Mouse (Mus musculus): ENCODE measurements at regions not wholly inside any gene's neighbourhood (a gene's known extent, or its start where the extent isn't known, plus 50 kb on each side); places are given as distances from the start of the nearest gene placed in this dataset.
A peak's percentile ranks its signal among the peaks of the same experiment; 100 is the strongest.

GRCm38 (mm10) chr16:87225595-87225994 is 128.4 kb upstream of the N6amt1 start:
- Histone ChIP-seq H3K36me3 (no peaks in the 10 kb centered on the region), H3K4me2 (no peak overlapping the region), H3K4me1 (replicated peaks) (no peaks in the 10 kb centered on the region), H3K9ac (replicated peaks) (no peak overlapping the region), H3K4me3 (replicated peaks) (no peak overlapping the region), H3K27ac (no peak overlapping the region), H3K27me3 (no peaks in the 10 kb centered on the region), H3K9me3 (0 out of 2 replicates have a peak, but pooled peaks cover 6% of the 10 kb centered on the region)
- 70% methylated on average over 10 of the region's 10 CpGs for WGBS
- ATAC-seq (ENCODE audit: insufficient number of reproducible peaks, insufficient read depth, low FRiP score, low TSS enrichment, low read depth), result no peak

GRCm38 (mm10) chr16:87225085-87225484 is 128.9 kb upstream of the N6amt1 start:
- Histone ChIP-seq H3K9ac (replicated peaks) (no peak overlapping the region), H3K36me3 (no peaks in the 10 kb centered on the region), H3K9me3 (0 out of 2 replicates have a peak, but pooled peaks cover 6% of the 10 kb centered on the region), H3K4me2 (no peak overlapping the region), H3K4me3 (replicated peaks) (no peak overlapping the region), H3K4me1 (replicated peaks) (0 out of 2 replicates have a peak, but pooled peaks cover 3% of the 10 kb centered on the region), H3K27me3 (no peaks in the 10 kb centered on the region), H3K27ac (no peak overlapping the region)
- 90% methylated on average over 8 of the region's 8 CpGs for WGBS
- no peak for ATAC-seq (ENCODE audit: insufficient number of reproducible peaks, insufficient read depth, low FRiP score, low TSS enrichment, low read depth)

GRCm38 (mm10) chr16:87224024-87224423 is 130.0 kb upstream of the N6amt1 start:
- WGBS, result 90% methylated on average over 7 of the region's 7 CpGs
- H3K4me1 ChIP-seq (replicated peaks), result 0 out of 2 replicates have a peak, but pooled peaks cover 11% of the 10 kb centered on the region

GRCm38 (mm10) chr16:87220611-87221010 is 133.4 kb upstream of the N6amt1 start:
- no peak overlapping the region for H3K4me2 ChIP-seq
- no peaks in the 10 kb centered on the region for H3K36me3 ChIP-seq
- no peaks in the 10 kb centered on the region for H3K9me3 ChIP-seq
- H3K4me3 ChIP-seq (replicated peaks), result no peak overlapping the region
- WGBS, result 86% methylated on average over 5 of the region's 5 CpGs
- H3K27me3 ChIP-seq, result no peaks in the 10 kb centered on the region
- no peak overlapping the region for H3K9ac ChIP-seq (replicated peaks)
- 0 out of 2 replicates have a peak, but pooled peaks cover 11% of the 10 kb centered on the region for H3K4me1 ChIP-seq (replicated peaks)
- no peak overlapping the region for H3K27ac ChIP-seq
- ATAC-seq (ENCODE audit: insufficient number of reproducible peaks, insufficient read depth, low FRiP score, low TSS enrichment, low read depth), result no peak

More at GRCm38 (mm10) chr16:87224024-87224423, 130.0 kb upstream of the N6amt1 start:
- 0 out of 2 replicates have a peak, but pooled peaks cover 6% of the 10 kb centered on the region for H3K9me3 ChIP-seq
- H3K27me3 ChIP-seq, result no peaks in the 10 kb centered on the region
- H3K4me3 ChIP-seq (replicated peaks), result no peak overlapping the region
- H3K9ac ChIP-seq (replicated peaks), result no peak overlapping the region
- no peaks in the 10 kb centered on the region for H3K36me3 ChIP-seq
- H3K27ac ChIP-seq, result no peak overlapping the region
- ATAC-seq (ENCODE audit: insufficient number of reproducible peaks, insufficient read depth, low FRiP score, low TSS enrichment, low read depth), result no peak
- no peak overlapping the region for H3K4me2 ChIP-seq

GRCm38 (mm10) chr16:87220201-87220600 is 133.8 kb upstream of the N6amt1 start:
- 48% methylated on average over 4 of the region's 4 CpGs for WGBS
- Histone ChIP-seq H3K27ac (no peak overlapping the region), H3K36me3 (no peaks in the 10 kb centered on the region), H3K9ac (replicated peaks) (no peak overlapping the region), H3K4me1 (replicated peaks) (0 out of 2 replicates have a peak, but pooled peaks cover 11% of the 10 kb centered on the region), H3K9me3 (no peaks in the 10 kb centered on the region), H3K4me2 (no peak overlapping the region), H3K27me3 (no peaks in the 10 kb centered on the region), H3K4me3 (replicated peaks) (no peak overlapping the region)
- peak; percentile 50; the same call in 1 of the 2 replicates for ATAC-seq (ENCODE audit: insufficient number of reproducible peaks, insufficient read depth, low FRiP score, low TSS enrichment, low read depth)

- ATAC-seq (ENCODE audit: insufficient number of reproducible peaks, insufficient read depth, low FRiP score, low TSS enrichment, low read depth), result no peak
- Histone ChIP-seq H3K4me2 (no peak overlapping the region), H3K9ac (replicated peaks) (no peak overlapping the region), H3K4me3 (replicated peaks) (no peak overlapping the region), H3K4me1 (replicated peaks) (no peaks in the 10 kb centered on the region), H3K9me3 (no peaks in the 10 kb centered on the region), H3K36me3 (no peaks in the 10 kb centered on the region), H3K27me3 (no peaks in the 10 kb centered on the region), H3K27ac (no peak overlapping the region)
- 77% methylated on average over 1 of the region's 1 CpGs for WGBS
These were observed 146.1 kb upstream of the N6amt1 start for GRCm38 (mm10) chr16:87207875-87208274.

GRCm38 (mm10) chr16:87190471-87190870 is 163.5 kb upstream of the N6amt1 start:
- no peak for ATAC-seq (ENCODE audit: insufficient number of reproducible peaks, insufficient read depth, low FRiP score, low TSS enrichment, low read depth)
- no peaks in the 10 kb centered on the region for H3K36me3 ChIP-seq
- no peak overlapping the region for H3K4me2 ChIP-seq
- WGBS, result 91% methylated on average over 4 of the region's 4 CpGs
- H3K27ac ChIP-seq, result no peak overlapping the region
- H3K27me3 ChIP-seq, result no peaks in the 10 kb centered on the region
- H3K4me1 ChIP-seq (replicated peaks), result no peaks in the 10 kb centered on the region
- no peaks in the 10 kb centered on the region for H3K9me3 ChIP-seq
- H3K9ac ChIP-seq (replicated peaks), result no peak overlapping the region
- H3K4me3 ChIP-seq (replicated peaks), result no peak overlapping the region

GRCm38 (mm10) chr16:87188737-87189136 is 165.2 kb upstream of the N6amt1 start:
- no peak overlapping the region for H3K27ac ChIP-seq
- ATAC-seq (ENCODE audit: insufficient number of reproducible peaks, insufficient read depth, low FRiP score, low TSS enrichment, low read depth), result no peak
- WGBS, result 92% methylated on average over 2 of the region's 2 CpGs

GRCm38 (mm10) chr16:87172395-87172794 is 181.6 kb upstream of the N6amt1 start:
- Histone ChIP-seq H3K36me3 (no peaks in the 10 kb centered on the region), H3K4me1 (replicated peaks) (no peaks in the 10 kb centered on the region), H3K4me2 (no peak overlapping the region), H3K9ac (replicated peaks) (no peak overlapping the region), H3K27me3 (no peaks in the 10 kb centered on the region), H3K9me3 (no peaks in the 10 kb centered on the region), H3K27ac (no peak overlapping the region), H3K4me3 (replicated peaks) (no peak overlapping the region)
- no peak for ATAC-seq (ENCODE audit: insufficient number of reproducible peaks, insufficient read depth, low FRiP score, low TSS enrichment, low read depth)
- 84% methylated on average over 4 of the region's 4 CpGs for WGBS

More at GRCm38 (mm10) chr16:87188737-87189136, 165.2 kb upstream of the N6amt1 start:
- no peaks in the 10 kb centered on the region for H3K36me3 ChIP-seq
- no peaks in the 10 kb centered on the region for H3K27me3 ChIP-seq
- no peak overlapping the region for H3K4me3 ChIP-seq (replicated peaks)
- no peak overlapping the region for H3K9ac ChIP-seq (replicated peaks)
- H3K4me1 ChIP-seq (replicated peaks), result no peaks in the 10 kb centered on the region
- H3K4me2 ChIP-seq, result no peak overlapping the region
- no peaks in the 10 kb centered on the region for H3K9me3 ChIP-seq

GRCm38 (mm10) chr16:87139301-87139700 is 214.7 kb upstream of the N6amt1 start:
- no peaks in the 10 kb centered on the region for H3K4me1 ChIP-seq (replicated peaks)
- no peak for ATAC-seq (ENCODE audit: insufficient number of reproducible peaks, insufficient read depth, low FRiP score, low TSS enrichment, low read depth)
- no peaks in the 10 kb centered on the region for H3K9me3 ChIP-seq
- H3K27me3 ChIP-seq, result no peaks in the 10 kb centered on the region
- H3K27ac ChIP-seq, result no peak overlapping the region
- no peak overlapping the region for H3K4me2 ChIP-seq
- H3K36me3 ChIP-seq, result no peaks in the 10 kb centered on the region
- no peak overlapping the region for H3K4me3 ChIP-seq (replicated peaks)
- no peak overlapping the region for H3K9ac ChIP-seq (replicated peaks)
- 95% methylated on average over 2 of the region's 2 CpGs for WGBS

- no peak overlapping the region for H3K9ac ChIP-seq (replicated peaks)
- no peak overlapping the region for H3K4me3 ChIP-seq (replicated peaks)
- WGBS, result 82% methylated on average over 1 of the region's 1 CpGs
- H3K9me3 ChIP-seq, result no peaks in the 10 kb centered on the region
- H3K36me3 ChIP-seq, result no peaks in the 10 kb centered on the region
- no peaks in the 10 kb centered on the region for H3K4me1 ChIP-seq (replicated peaks)
- no peak overlapping the region for H3K27ac ChIP-seq
- no peak overlapping the region for H3K4me2 ChIP-seq
- no peaks in the 10 kb centered on the region for H3K27me3 ChIP-seq
- ATAC-seq (ENCODE audit: insufficient number of reproducible peaks, insufficient read depth, low FRiP score, low TSS enrichment, low read depth), result no peak
These were observed 217.5 kb upstream of the N6amt1 start for GRCm38 (mm10) chr16:87136503-87136902.

- Histone ChIP-seq H3K27me3 (no peaks in the 10 kb centered on the region), H3K4me3 (replicated peaks) (no peak overlapping the region)
- no peak for ATAC-seq (ENCODE audit: insufficient number of reproducible peaks, insufficient read depth, low FRiP score, low TSS enrichment, low read depth)
These were observed 219.5 kb upstream of the N6amt1 start for GRCm38 (mm10) chr16:87134452-87134851.

More at GRCm38 (mm10) chr16:87134452-87134851, 219.5 kb upstream of the N6amt1 start:
- Histone ChIP-seq H3K36me3 (no peaks in the 10 kb centered on the region), H3K4me1 (replicated peaks) (no peaks in the 10 kb centered on the region), H3K27ac (no peak overlapping the region), H3K9ac (replicated peaks) (no peak overlapping the region), H3K4me2 (no peak overlapping the region), H3K9me3 (no peaks in the 10 kb centered on the region)
